Mouse (Mus musculus) stomach, embryonic 15.5 days (tissue): ENCODE results near the gene Aldh1a2. TPM values are rescaled to one million over a fixed set of nuclear protein-coding genes. Genes with fewer than 3 reads are reported as not detected.
A peak's percentile ranks its signal among the peaks of the same experiment; 100 is the strongest.

Experiments used
- ATAC-seq: fragments of 200-750 bp; cut with Nextera tagmentation; 2 replicates; pipeline ENCODE4 v1.8.0; 2017; ENCODE audit warnings: low read depth, moderate number of reproducible peaks, moderate TSS enrichment; ENCODE audit not compliant: insufficient read depth, low FRiP score
- H3K27ac ChIP-seq: fragments of 300-500 bp; sonication (generic); 2 replicates; pipeline ENCODE4 v1.5.1; 2015; ENCODE audit warnings: mild to moderate bottlenecking, inconsistent platforms
- H3K27me3 ChIP-seq: fragments of 300-500 bp; sonication (generic); replicated peaks from 2 replicates; pipeline ENCODE4 v1.6.1; 2015; ENCODE audit warnings: inconsistent platforms
- H3K36me3 ChIP-seq: fragments of 300-500 bp; sonication (generic); 2 replicates; pipeline ENCODE4 v1.6.1; 2015; ENCODE audit warnings: inconsistent platforms
- H3K4me1 ChIP-seq: fragments of 300-500 bp; sonication (generic); 2 replicates; pipeline ENCODE4 v1.6.1; 2015; ENCODE audit warnings: inconsistent platforms
- H3K4me2 ChIP-seq: fragments of 300-500 bp; sonication (generic); 2 replicates; pipeline ENCODE4 v1.6.1; 2015; ENCODE audit warnings: mild to moderate bottlenecking, inconsistent platforms
- H3K4me3 ChIP-seq: fragments of 300-500 bp; sonication (generic); replicated peaks from 2 replicates; pipeline ENCODE4 v1.5.1; 2015; ENCODE audit warnings: inconsistent platforms
- H3K9ac ChIP-seq: fragments of 300-500 bp; sonication (generic); 2 replicates; pipeline ENCODE4 v1.6.1; 2015; ENCODE audit warnings: inconsistent platforms
- H3K9me3 ChIP-seq: fragments of 300-500 bp; sonication (generic); 2 replicates; pipeline ENCODE4 v1.6.1; 2016; ENCODE audit warnings: inconsistent platforms
- WGBS: fragments of 180-500 bp; shearing (Covaris S2); methylation state at CpG from one replicate; pipeline ENCODE4 v1.1.7; 2015; 5-methylcytosine and 5-hydroxymethylcytosine counted together
- polyA plus RNA-seq: library from polyadenylated mRNA; unstranded; fragments of >200 nt; fragmentation: Nextera tagmentation; extraction: Ambion mirVana; gene quantifications from 2 replicates; pipeline ENCODE4 v1.2.1, GENCODE M21; 2015

Aldh1a2 gene
- polyA plus RNA-seq, 1 experiment from 2014 or later, result 89.8 TPM

DNA sequence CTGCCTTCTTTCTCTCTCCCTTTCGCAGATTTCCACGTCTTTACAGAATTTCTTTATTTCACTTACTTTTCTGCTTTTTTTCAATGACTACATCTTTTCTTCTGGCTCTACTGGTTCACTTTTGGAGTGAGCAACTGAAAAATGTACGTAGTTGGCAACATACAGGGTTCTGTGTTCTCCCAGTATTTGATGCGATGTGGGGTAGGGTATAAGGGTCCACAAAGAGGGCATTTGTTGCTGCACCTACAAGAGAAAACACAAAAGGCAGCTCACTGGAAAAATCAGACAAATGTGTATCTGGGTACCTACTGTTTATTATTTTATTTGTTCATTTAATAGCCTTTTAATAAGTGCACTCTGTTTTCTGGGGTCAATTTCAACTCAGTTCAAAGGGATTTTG lies 3.6 kb downstream of the Aldh1a2 start:
- Histone ChIP-seq H3K4me1 (peaks cover 14% of the 10 kb centered on the region), H3K4me2 (no peak overlapping the region), H3K9me3 (no peaks in the 10 kb centered on the region), H3K27me3 (peaks cover 28% of the 10 kb centered on the region), H3K27ac (no peak overlapping the region), H3K9ac (no peak overlapping the region), H3K36me3 (no peaks in the 10 kb centered on the region), H3K4me3 (no peak overlapping the region)
- 71% methylated on average over 4 of the region's 4 CpGs for WGBS
- ATAC-seq, result no peak

- no peak for ATAC-seq
- H3K4me3 ChIP-seq, result no peak overlapping the region
- WGBS, result 60% methylated on average over 2 of the region's 2 CpGs
- no peak overlapping the region for H3K27ac ChIP-seq
- no peaks in the 10 kb centered on the region for H3K36me3 ChIP-seq
- H3K9me3 ChIP-seq, result no peaks in the 10 kb centered on the region
- peaks cover 11% of the 10 kb centered on the region for H3K4me1 ChIP-seq
- peaks cover 18% of the 10 kb centered on the region; the same call in 1 of the 2 replicates for H3K27me3 ChIP-seq
- no peak overlapping the region for H3K9ac ChIP-seq
- no peak overlapping the region for H3K4me2 ChIP-seq
Measured at GRCm38 (mm10) chr9:71220401-71220800, 4.8 kb downstream of the Aldh1a2 start.

- H3K4me1 ChIP-seq, result 0 out of 2 replicates have a peak, but pooled peaks cover 2% of the 10 kb centered on the region
- ATAC-seq, result no peak
Measured at GRCm38 (mm10) chr9:71227226-71227970, 11.8 kb downstream of the Aldh1a2 start.

GRCm38 (mm10) chr9:71230011-71230410 lies 14.4 kb downstream of the Aldh1a2 start:
- WGBS, result 24% methylated on average over 6 of the region's 6 CpGs
- Histone ChIP-seq H3K4me2 (no peak overlapping the region), H3K27ac (no peak overlapping the region), H3K9ac (no peak overlapping the region), H3K4me3 (no peak overlapping the region), H3K36me3 (no peaks in the 10 kb centered on the region), H3K4me1 (0 out of 2 replicates have a peak, but pooled peaks cover 2% of the 10 kb centered on the region), H3K9me3 (no peaks in the 10 kb centered on the region), H3K27me3 (no peaks in the 10 kb centered on the region)
- no peak for ATAC-seq

More at GRCm38 (mm10) chr9:71227226-71227970, 11.8 kb downstream of the Aldh1a2 start:
- Histone ChIP-seq H3K36me3 (no peaks in the 10 kb centered on the region), H3K27me3 (no peaks in the 10 kb centered on the region), H3K9me3 (no peaks in the 10 kb centered on the region), H3K27ac (no peak overlapping the region), H3K4me2 (no peak overlapping the region), H3K9ac (no peak overlapping the region), H3K4me3 (no peak overlapping the region)
- 54% methylated on average over 10 of the region's 10 CpGs for WGBS

GRCm38 (mm10) chr9:71236540-71236939 lies 21.0 kb downstream of the Aldh1a2 start:
- H3K9ac ChIP-seq, result no peak overlapping the region
- no peak overlapping the region for H3K4me3 ChIP-seq
- H3K27ac ChIP-seq, result no peak overlapping the region
- H3K9me3 ChIP-seq, result no peaks in the 10 kb centered on the region
- ATAC-seq, result no peak
- peaks cover 3% of the 10 kb centered on the region; the same call in 1 of the 2 replicates for H3K4me1 ChIP-seq
- 51% methylated on average over 1 of the region's 1 CpGs for WGBS
- no peak overlapping the region for H3K4me2 ChIP-seq
- no peaks in the 10 kb centered on the region for H3K36me3 ChIP-seq
- no peaks in the 10 kb centered on the region for H3K27me3 ChIP-seq

DNA sequence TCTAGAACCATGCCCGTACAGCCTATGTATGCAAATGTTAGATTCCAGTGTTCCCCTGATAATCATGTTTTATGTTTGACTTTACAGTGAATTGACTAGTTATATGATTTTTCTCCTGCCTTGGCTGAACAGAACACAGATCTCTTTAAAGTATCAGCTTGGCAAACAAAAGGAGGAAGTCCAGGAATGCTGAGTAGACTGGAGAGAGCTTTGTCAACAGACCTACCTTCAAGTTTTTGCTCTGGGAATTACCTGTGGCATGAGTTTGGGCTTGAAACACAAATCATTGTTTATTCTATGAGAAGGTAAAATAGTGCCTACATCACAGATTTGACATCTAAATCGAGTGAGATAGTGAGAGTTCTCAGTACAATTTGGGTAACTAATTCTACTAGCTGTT lies 24.3 kb downstream of the Aldh1a2 start:
- H3K9ac ChIP-seq, result no peak overlapping the region
- no peak overlapping the region for H3K27ac ChIP-seq
- H3K27me3 ChIP-seq, result no peaks in the 10 kb centered on the region
- H3K4me2 ChIP-seq, result no peak overlapping the region
- no peak for ATAC-seq
- no peak overlapping the region for H3K4me3 ChIP-seq
- 63% methylated on average over 2 of the region's 2 CpGs for WGBS
- H3K36me3 ChIP-seq, result no peaks in the 10 kb centered on the region
- H3K9me3 ChIP-seq, result no peaks in the 10 kb centered on the region
- peaks cover 11% of the 10 kb centered on the region; the same call in 1 of the 2 replicates for H3K4me1 ChIP-seq

GRCm38 (mm10) chr9:71241515-71242411 lies 26.2 kb downstream of the Aldh1a2 start:
- 39% methylated on average over 10 of the region's 10 CpGs for whole genome bisulfite sequencing
- no peak; the same call in 1 of the 2 replicates for ATAC-seq
- Histone ChIP-seq H3K4me2 (no peak overlapping the region), H3K9ac (no peak overlapping the region), H3K36me3 (no peaks in the 10 kb centered on the region), H3K4me3 (no peak overlapping the region), H3K4me1 (peaks cover 11% of the 10 kb centered on the region; the same call in 1 of the 2 replicates), H3K27me3 (no peaks in the 10 kb centered on the region), H3K9me3 (no peaks in the 10 kb centered on the region), H3K27ac (peak overlapping the region; percentile 54; the same call in 1 of the 2 replicates)

DNA sequence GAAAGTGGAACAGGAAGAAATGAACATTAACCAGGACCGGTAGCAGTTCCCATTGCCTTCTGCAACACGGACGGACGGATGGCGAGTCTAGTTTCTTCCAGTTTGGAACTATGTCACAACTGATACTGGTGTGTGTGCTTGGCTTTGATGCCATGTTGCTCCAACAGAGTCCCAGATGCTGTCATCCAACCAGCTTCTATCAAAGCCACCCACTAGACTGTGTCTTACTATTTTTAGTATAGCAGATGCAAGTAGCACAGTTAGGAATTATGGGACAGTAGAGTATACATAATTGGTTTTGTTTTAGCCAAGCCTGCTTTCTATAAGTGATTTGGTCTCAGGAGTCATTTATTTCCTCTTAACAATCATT lies 26.8 kb downstream of the Aldh1a2 start:
- 43% methylated on average over 5 of the region's 5 CpGs for WGBS
- Histone ChIP-seq H3K9ac (no peak overlapping the region), H3K4me2 (no peak overlapping the region), H3K4me1 (peaks cover 11% of the 10 kb centered on the region; the same call in 1 of the 2 replicates), H3K27me3 (no peaks in the 10 kb centered on the region), H3K4me3 (no peak overlapping the region), H3K9me3 (no peaks in the 10 kb centered on the region), H3K36me3 (no peaks in the 10 kb centered on the region), H3K27ac (peak overlapping the region; percentile 54; the same call in 1 of the 2 replicates)
- ATAC-seq, result no peak

- H3K36me3 ChIP-seq, result no peaks in the 10 kb centered on the region
- no peaks in the 10 kb centered on the region for H3K9me3 ChIP-seq
- H3K4me2 ChIP-seq, result no peak overlapping the region
- H3K4me1 ChIP-seq, result no peaks in the 10 kb centered on the region
- no peak overlapping the region for H3K4me3 ChIP-seq
- H3K9ac ChIP-seq, result no peak overlapping the region
- WGBS, result 35% methylated on average over 2 of the region's 2 CpGs
- H3K27me3 ChIP-seq, result no peaks in the 10 kb centered on the region
- ATAC-seq, result no peak
- H3K27ac ChIP-seq, result 0 out of 2 replicates have a peak overlapping the region, but pooled peaks have one; percentile 9
Measured at GRCm38 (mm10) chr9:71254380-71254779, 38.8 kb downstream of the Aldh1a2 start.

DNA sequence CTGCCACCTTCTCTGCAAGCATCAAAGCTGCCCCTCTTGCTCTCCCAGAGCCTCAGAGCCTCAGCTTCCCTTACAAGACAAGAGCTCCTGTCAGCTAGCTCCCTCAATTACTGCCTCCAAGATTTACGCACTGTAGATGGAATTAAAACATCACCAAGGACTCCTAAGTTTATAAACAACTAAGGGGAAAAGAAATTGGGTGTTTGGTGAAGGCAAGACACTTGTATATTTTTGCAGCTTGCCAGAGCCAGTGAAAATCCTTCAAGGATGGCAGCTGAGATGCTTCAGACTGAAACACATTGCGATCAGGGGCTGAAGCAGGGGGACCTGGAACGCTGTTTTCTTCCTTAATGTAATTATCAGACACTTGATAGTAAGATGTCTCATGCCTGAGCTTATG lies 47.1 kb downstream of the Aldh1a2 start:
- Histone ChIP-seq H3K4me2 (no peak overlapping the region), H3K9me3 (no peaks in the 10 kb centered on the region), H3K27ac (no peak overlapping the region), H3K36me3 (no peaks in the 10 kb centered on the region), H3K4me1 (0 out of 2 replicates have a peak, but pooled peaks cover 7% of the 10 kb centered on the region), H3K27me3 (no peaks in the 10 kb centered on the region), H3K9ac (no peak overlapping the region), H3K4me3 (no peak overlapping the region)
- ATAC-seq, result no peak
- 46% methylated on average over 3 of the region's 3 CpGs for WGBS

DNA sequence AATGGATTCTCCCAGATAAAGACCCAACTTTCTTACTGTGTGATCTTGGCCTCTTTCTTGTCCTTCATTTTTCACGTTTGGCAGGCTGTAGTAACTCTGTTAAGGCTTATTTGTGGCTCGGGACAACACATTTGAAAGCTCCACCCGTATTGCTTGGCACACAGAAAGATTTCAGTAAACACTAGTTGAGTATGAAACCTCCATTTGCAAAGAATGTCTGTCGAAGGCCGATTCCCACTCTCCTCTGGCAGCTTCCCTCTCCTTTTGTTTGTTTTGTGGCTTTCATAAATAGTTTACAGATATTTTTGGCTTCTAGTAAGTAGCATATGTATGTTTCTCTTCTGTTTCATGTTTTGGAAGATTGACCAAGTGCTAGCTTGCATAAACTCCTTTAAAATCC lies 54.1 kb downstream of the Aldh1a2 start:
- ATAC-seq, result no peak
- Histone ChIP-seq H3K36me3 (no peaks in the 10 kb centered on the region), H3K9ac (no peak overlapping the region), H3K4me2 (no peak overlapping the region), H3K27ac (no peak overlapping the region), H3K4me3 (no peak overlapping the region), H3K27me3 (no peaks in the 10 kb centered on the region), H3K4me1 (no peaks in the 10 kb centered on the region), H3K9me3 (no peaks in the 10 kb centered on the region)
- 53% methylated on average over 5 of the region's 5 CpGs for WGBS

- Histone ChIP-seq H3K36me3 (no peaks in the 10 kb centered on the region), H3K4me1 (no peaks in the 10 kb centered on the region), H3K27me3 (no peaks in the 10 kb centered on the region), H3K9me3 (no peaks in the 10 kb centered on the region), H3K9ac (no peak overlapping the region), H3K4me2 (no peak overlapping the region), H3K4me3 (no peak overlapping the region), H3K27ac (no peak overlapping the region)
- WGBS, result 61% methylated on average over 3 of the region's 3 CpGs
- no peak for ATAC-seq
Measured at GRCm38 (mm10) chr9:71270205-71270604, 54.6 kb downstream of the Aldh1a2 start.
